Mouse (Mus musculus) heart, adult 2 months (tissue): Measurements from ENCODE around the gene Malrd1.

Source experiments
- CTCF ChIP-seq: fragments of 200-600 bp; IDR thresholded peaks from 2 replicates; pipeline ENCODE4 v1.8.1; 2022; ENCODE audit warnings: antibody characterized with exemption, mild to moderate bottlenecking, moderate library complexity
- EP300 ChIP-seq: fragments of 200-500 bp; IDR thresholded peaks from 2 replicates; pipeline ENCODE4 v1.6.1; 2011; ENCODE audit warnings: low read depth, low read length, control low read depth; ENCODE audit not compliant: insufficient read depth

DNA sequence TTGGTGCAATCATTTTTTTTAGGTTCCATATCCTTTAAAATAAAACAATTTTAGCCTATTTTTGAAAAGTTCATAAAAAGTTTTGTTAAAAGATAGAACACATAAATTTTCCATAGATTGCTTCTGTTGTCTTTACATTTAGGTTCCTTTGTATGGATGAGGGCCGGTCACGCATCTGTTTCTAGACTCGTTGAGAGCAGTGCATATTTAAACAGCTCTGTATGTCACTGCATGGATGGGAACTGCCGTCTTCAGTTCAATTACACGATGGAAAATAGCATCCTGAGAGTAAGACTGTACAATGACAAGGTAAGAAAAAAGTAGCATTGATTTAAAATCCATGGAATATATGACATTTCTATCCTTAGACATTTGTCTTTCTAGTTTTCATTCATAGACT, 87.7 kb downstream of the Malrd1 start:
- TF ChIP-seq EP300 (no peak), CTCF (no peak)
